Mouse (Mus musculus): ENCODE data around the gene Bloc1s2.

GRCm38 (mm10) chr19:44157005-44157404 is 10.8 kb upstream of the Bloc1s2 start:
- TF ChIP-seq CTCF (IDR thresholded peaks at IDR 0.05; ENCODE audit: extremely low read depth, insufficient read length, insufficient replicate concordance, low read depth, low read length) (no peak), POLR2A (IDR thresholded peaks at IDR 0.05; ENCODE audit: low read depth, low read length) (no peak)

Measured in small intestine, adult 2 months (tissue).